Mouse (Mus musculus): ENCODE measurements around the gene Foxf1.

Foxf1 gene

DNA sequence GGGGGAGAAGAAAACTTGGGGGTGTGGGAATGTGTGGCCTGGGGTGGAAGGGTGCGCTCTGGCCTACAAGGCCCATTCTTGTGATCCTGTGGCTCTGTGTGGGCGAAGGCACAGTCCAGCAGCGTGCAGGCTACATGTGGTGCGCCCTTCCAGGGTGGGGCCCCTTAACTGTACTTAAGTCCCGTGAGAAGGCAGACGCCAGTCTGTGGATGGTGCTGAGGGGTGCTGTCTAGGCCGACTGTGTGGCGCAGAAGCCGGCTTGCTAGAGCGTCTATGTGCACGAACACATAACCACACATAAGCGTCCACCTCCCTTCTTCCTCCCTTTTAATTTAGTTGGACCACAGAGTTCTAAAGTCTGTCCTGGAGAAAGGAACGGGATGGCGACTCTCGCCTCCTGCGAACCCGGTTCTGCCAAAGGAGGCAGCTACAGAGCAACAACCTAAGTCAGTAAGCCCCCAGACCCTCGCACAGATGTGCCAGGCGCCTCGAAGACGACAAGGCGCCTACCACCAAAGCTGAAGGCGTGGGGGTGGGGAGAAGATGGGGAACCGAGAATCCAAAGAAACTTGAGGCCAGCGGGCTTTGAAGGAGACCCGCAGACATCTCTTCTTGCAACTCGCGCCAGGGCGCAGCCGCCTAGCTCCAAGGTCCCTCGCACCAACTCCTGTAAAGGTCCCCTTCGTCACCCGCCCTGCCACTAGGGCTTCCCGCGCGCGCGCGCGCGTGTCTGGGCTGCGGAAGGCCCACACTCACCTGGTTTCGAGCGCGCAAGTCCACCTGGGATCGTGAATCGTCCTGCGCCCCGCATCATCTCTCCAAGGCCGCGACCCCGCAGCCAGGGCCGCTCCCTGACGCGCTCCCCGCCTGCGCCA, 1.7 kb upstream of the Foxf1 start:
- no peak for DNase-seq (ENCODE audit: low spot score in 2 of 2)

- no peak for DNase-seq (ENCODE audit: low spot score in 2 of 2)
These were observed 872 bp upstream of the Foxf1 start for GRCm38 (mm10) chr8:121083093-121083935.

GRCm38 (mm10) chr8:121083936-121084209, 313 bp upstream of the Foxf1 start:
- no peak for DNase-seq (ENCODE audit: low spot score in 2 of 2)

DNA sequence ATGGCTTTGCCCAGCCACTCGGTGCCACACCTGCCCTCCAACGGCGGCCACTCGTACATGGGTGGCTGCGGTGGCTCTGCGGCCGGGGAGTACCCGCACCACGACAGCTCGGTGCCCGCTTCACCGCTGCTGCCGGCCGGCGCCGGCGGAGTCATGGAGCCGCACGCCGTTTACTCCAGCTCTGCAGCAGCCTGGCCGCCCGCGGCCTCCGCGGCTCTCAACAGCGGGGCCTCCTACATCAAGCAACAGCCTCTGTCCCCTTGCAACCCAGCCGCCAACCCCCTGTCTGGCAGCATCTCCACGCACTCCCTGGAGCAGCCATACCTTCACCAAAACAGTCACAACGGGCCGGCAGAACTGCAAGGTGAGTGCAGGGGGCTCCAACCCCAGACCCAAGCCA, 825 bp downstream of the Foxf1 start:
- DNase-seq (ENCODE audit: low spot score in 2 of 2), result no peak

DNA sequence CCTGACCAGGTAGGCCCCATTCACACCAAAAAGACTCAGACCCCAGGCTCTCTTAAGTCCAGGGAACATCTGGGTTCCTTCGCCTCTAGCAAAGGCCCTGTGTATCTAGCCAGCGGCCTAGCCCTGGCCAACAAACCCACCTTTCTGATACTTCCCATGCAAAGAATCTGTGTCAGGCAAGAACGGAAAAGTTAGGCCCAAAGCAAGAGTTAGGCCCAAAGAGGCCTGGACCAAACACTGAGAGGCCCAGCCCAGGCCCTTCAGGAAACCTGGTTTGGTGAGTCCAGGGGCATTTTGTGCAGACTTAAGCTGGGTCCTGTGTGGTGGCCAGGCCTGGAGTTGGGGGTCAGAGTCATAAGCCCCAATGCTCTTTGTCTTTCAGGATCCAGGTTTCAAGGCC, 1.4 kb downstream of the Foxf1 start:
- DNase-seq (ENCODE audit: low spot score in 2 of 2), result no peak

DNA sequence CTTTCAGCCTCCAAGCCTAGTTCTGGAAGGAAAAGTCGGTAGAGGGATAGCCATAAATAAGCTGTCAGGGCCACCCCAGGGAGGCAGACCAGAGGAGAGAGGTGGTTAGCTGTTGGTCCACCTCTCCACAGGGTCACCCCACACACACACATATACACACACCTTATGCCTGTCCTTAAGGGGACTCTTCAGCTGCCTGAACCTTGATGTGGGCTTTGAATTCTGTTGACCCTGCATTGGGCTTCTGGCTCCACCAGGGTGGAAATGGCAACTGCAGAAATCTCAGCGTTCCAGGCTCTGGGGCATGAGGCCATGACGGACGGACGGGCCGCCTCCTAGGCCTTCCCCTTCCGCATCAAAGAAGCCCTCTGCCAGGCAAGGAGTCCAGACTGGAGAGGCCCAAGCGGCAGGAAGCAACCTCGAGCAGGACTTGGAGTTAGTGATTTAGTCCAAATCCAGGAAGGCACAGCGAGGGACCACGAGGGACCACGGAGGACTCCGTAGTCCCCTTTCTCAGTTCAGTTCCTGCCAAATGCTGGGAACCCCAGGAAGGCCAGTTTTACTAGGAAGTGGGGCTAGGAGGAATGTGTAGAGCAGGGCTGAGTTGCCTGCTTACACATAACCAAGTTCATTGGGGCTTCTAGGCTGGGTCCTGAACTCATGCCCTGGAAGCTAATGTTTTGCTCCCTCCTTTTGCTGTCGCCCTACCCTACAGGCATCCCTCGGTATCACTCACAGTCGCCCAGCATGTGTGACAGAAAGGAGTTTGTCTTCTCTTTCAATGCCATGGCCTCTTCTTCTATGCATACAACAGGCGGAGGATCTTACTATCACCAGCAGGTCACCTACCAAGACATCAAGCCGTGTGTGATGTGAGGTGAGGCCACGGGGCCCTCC, 2.1 kb downstream of the Foxf1 start:
- DNase-seq (ENCODE audit: low spot score in 2 of 2), result no peak

DNA sequence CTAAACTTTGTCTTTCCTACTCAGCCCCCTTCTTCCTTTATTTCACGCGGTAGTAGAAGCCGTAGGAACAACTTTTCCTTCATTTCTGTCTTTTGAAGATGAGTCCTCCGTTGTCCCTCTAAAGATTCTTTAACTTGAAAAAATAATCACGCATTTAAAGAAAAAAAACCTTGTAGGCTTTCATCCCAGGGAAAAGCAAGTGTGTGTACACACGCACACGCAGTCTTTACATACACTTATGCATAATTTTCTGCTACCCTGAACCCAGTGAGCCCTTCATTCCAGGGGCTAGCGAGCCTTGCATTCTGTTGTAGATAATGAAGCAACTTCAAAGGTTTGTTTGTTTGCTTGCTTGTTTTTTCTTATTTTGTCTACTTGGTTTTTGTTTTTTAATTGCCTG, 4.1 kb downstream of the Foxf1 start:
- no peak for DNase-seq (ENCODE audit: low spot score in 2 of 2)

DNA sequence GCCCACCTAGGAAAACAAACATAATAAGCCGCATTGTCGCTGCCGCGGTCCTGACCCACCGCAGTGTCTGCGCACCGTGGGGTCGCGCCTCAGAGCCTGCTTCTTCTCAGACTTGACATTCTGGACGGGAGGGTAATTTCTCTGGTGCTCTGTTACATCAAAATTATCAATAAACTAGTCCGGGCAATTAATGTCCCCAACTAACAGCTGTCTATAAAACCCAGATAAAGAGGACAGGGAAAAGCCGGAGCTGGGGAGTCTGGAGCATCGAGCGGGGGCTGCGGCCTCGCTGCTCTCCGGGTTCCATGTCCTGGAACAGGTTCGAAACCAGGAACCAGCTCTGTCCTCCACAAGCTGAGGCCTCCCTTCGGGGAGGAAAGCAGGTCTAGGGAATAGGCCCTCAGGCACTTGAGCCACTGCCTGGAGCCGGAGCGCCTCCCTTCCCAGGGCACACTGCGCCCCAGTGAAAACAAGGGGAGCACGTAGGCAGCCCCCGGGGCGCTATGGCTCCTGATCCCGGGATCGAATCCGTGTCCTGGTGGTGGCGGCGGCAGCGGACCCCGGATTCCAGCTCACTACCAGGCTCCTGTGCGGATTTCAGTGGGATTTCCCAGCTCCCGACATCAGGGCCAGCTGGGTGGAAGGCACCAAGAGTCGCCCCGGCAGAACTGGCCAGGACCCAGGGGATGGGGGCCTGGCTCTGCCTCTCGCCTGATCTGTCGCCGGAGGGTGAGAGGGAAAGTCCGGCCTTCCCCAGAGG, 4.9 kb downstream of the Foxf1 start:
- no peak for DNase-seq (ENCODE audit: low spot score in 2 of 2)

DNA sequence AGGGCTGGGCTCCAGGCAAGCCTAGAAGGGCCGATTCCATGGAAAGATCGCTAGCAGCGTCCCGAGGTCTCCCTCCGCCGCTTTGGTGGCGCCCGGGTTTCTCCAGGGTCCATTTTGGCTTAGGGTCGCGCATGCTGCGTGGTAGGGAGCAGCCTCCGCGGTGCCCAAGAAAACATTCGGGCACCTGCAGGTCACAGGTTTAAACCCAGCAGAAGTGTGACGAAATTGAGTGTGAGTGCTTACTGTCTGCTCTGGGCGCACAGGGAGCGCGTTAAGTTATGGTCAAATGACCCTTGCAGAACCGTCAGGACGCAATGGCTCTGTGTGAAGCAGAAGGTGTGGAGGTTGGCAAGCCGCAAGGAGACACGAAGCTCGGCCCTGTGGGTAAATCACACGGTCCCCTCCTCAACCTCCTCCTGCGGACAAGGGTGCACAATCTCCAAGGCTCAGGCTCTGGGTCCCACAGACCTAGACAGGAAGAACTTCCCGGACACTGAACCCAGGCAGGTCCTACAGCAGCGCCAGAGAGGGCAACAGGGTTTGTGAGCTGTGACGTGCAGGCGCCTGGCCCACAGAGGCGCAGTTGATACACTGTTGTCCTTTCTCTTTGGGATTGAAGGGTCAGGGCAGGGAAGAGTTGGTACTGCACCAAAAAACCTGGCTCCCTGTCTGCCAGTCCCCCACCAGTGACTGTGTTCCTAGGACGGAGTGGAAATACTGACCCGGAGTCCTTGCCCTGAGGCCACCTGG, 5.6 kb downstream of the Foxf1 start:
- DNase-seq (ENCODE audit: low spot score in 2 of 2), result no peak

- no peak for DNase-seq (ENCODE audit: low spot score in 2 of 2)
These were observed 6.5 kb downstream of the Foxf1 start for GRCm38 (mm10) chr8:121090716-121091115.

DNA sequence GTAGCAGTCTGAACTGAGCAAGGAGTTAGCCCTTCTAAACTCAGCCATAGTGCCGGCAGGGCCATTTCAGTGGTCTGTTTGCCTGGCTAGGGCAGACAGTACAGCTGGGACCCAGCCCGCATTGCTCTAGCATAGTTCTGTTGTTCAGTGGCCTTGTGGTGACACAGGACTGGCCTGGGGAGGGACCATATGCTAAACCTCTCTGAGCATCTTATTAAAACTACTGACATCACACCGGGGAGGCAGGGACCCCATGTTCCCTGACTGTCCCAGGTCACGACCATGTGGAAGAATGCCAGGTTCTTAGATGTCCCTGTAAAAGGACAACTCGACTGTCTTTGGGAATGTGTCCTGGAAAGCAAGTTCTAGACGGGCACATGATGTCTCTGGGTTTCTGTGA, 8.0 kb downstream of the Foxf1 start:
- no peak for DNase-seq (ENCODE audit: low spot score in 2 of 2)

- DNase-seq (ENCODE audit: low spot score in 2 of 2), result peak; percentile 82 to 91
These were observed 8.4 kb downstream of the Foxf1 start for GRCm38 (mm10) chr8:121092627-121093026.

DNA sequence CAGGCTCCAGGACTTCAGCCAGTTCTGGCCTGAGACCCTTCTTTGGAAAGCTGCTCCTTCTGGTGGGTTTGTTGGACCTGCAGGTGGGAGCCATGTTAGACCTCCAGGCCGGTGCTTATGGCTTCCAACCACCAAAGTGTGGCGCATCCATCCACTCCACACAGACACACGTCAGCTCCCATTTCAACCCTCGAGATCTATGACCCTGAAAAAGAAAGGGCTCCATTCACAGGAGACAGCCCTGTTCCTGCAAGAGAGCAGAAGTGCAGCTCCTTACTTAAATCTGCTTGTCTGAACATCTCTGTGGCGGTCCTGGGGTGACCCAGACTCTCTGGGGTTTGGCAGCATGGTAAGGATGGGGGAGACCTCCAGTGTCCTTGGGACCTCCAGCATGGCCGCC, 9.3 kb downstream of the Foxf1 start:
- DNase-seq (ENCODE audit: low spot score in 2 of 2), result no peak

- DNase-seq (ENCODE audit: low spot score in 2 of 2), result peak; percentile 85 to 87
These were observed 20.0 kb downstream of the Foxf1 start for GRCm38 (mm10) chr8:121104049-121104818.

DNA sequence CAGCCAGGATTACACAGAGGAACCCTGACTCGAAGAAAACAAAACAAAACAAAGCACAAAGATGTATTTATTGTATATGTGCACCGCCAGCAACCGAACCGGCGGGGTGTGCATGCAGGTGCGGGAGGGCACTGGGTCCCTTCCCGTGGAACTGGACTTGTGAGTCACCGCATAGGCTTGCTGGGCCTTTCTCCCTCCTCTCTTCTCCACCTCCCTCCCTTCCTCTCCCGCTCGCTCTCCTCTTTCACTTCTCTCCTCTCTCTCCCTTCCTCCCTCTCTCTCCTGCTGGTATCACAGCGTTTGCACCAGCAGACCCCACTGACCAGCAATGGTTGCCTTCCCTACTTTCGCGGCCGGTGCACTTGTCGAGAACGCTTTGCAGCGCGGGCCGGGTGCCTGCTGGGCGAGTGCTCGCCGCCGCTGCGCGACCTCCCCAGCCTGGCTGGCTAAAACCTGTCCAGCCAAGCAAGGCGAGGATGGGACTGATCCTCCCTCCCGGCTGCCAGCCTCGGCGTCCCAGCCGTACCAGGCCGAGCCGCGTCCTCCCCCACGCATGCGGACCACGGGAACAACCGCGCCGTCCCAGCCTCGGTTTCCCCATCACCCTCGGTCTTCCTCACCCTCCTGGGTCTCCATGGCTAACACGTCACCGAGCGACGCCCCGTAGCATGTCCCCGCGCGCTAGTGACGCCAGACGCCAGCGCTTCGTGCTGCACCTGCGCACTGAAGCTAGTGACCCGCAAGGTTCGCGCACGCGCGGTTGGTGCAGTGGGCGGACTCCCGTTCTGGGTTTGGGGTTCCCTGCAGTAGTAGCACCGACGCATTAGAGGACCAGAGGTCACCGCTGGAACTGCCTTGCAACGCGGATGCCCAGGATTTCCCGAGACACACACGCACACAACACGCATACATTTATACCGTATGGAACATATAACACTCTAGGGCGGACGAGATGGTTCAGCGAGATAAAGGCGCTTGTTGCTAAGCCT, 23.8 kb downstream of the Foxf1 start, which contains the start of gene Mthfsd:
Gene Mthfsd (minus strand): TSS at position 725 of the 989 bp plus-strand sequence.
- peak; percentile 97 to 98 for DNase-seq (ENCODE audit: low spot score in 2 of 2)

DNA sequence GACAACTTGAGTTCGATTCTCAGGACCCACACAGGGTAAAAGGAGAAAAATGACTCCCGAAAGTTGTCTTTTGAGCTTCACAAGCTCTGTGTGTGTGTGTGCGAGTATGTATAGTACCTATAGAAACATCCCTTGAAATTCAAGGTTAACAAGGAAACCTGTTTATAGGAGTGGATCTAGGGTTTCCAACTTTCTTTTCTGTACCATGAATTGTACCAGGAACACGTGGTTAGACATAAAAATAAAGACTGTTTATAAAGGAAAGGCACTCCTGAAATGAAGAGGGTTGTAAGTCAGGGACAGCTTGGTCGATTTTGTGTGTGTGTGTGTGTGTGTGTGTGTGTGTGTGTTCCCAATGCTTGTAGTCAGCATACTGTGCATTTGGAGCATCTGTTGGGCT, 24.5 kb downstream of the Foxf1 start:
- DNase-seq (ENCODE audit: low spot score in 2 of 2), result no peak

GRCm38 (mm10) chr8:121111145-121111907, 27.1 kb downstream of the Foxf1 start:
- no peak for DNase-seq (ENCODE audit: low spot score in 2 of 2)

GRCm38 (mm10) chr8:121113261-121113660, 29.1 kb downstream of the Foxf1 start:
- DNase-seq (ENCODE audit: low spot score in 2 of 2), result peak; percentile 98 to 99

Measured in cerebellum, postnatal 4 days (tissue).